Comparison of ENCODE assay signal across 27 mouse cellular contexts in genomic region chr1:165506303-165506702, GRCm38 (mm10). TPM values are rescaled to one million over a fixed set of nuclear protein-coding genes. Genes with fewer than 3 reads are reported as not detected.
DNase-seq lines count a peak whose midpoint lies in the region; ATAC-seq and TF ChIP-seq lines count a peak whose summit lies in the region.
"Had no signal": no experiment of that assay in that cellular context is flagged by ENCODE, and none has a peak within 500 bp of the region (broad histone marks: within the 10 kb centered on the region; RNA-seq: fewer than 3 reads in every experiment).

No protein-coding gene starts in this region.

- TF ChIP-seq EP300 in liver, postnatal 0 days (IDR thresholded peaks at IDR 0.05; ENCODE audit: low read depth), result no peak

- no peak overlapping the region for H3K9ac ChIP-seq in liver, postnatal 0 days (replicated peaks)
- H3K9ac ChIP-seq: embryonic facial prominence, embryonic 12.5 days; embryonic facial prominence, embryonic 15.5 days; forebrain, postnatal 0 days; hindbrain, embryonic 12.5 days; hindbrain, embryonic 15.5 days had no signal

- no peak for TF ChIP-seq CTCF in liver, postnatal 0 days (IDR thresholded peaks at IDR 0.05; ENCODE audit: low read depth)

- H3K36me3 ChIP-seq in heart, embryonic 10.5 days, result no peaks in the 10 kb centered on the region
- H3K36me3 ChIP-seq in liver, postnatal 0 days (replicated peaks; ENCODE audit: insufficient read depth, low read length), result no peaks in the 10 kb centered on the region
- H3K36me3 ChIP-seq: embryonic facial prominence, embryonic 12.5 days; embryonic facial prominence, embryonic 15.5 days; hindbrain, embryonic 12.5 days; hindbrain, embryonic 15.5 days had no signal

- no peak overlapping the region for H3K4me3 ChIP-seq in heart, embryonic 10.5 days
- no peak overlapping the region for H3K4me3 ChIP-seq in liver, postnatal 0 days (ENCODE audit: low read depth, low read length)
- H3K4me3 ChIP-seq: embryonic facial prominence, embryonic 12.5 days; embryonic facial prominence, embryonic 15.5 days; gastrocnemius, adult 2 months; heart, adult 2 months; hindbrain, embryonic 12.5 days; hindbrain, embryonic 15.5 days had no signal

- DNase-seq in heart, adult 11 months, result peak; percentile 59
- DNase-seq in heart, embryonic 10.5 days (ENCODE audit: low spot score), result no peak
- peak; percentile 26 for DNase-seq in liver, postnatal 0 days
- DNase-seq in liver, result no peak
- DNase-seq in cerebellum, adult 11-12 months, result no peak
- DNase-seq in cerebellum, postnatal 4 days (ENCODE audit: low spot score in 2 of 2), result no peak
- DNase-seq: adrenal gland, adult 2 months; cerebellum, adult 18-20 months; cerebellum, adult 9-10 months; cerebellum, postnatal 14 days; forebrain, postnatal 0 days; gastrocnemius, adult 2 months; gastrocnemius, postnatal 14 days; heart, adult 2 months had no signal

- no peaks in the 10 kb centered on the region for H3K27me3 ChIP-seq in heart, embryonic 10.5 days (ENCODE audit: insufficient read depth, poor library complexity, severe bottlenecking)
- H3K27me3 ChIP-seq in liver, postnatal 0 days (ENCODE audit: insufficient read depth, low read length), result no peaks in the 10 kb centered on the region
- H3K27me3 ChIP-seq: embryonic facial prominence, embryonic 12.5 days; embryonic facial prominence, embryonic 15.5 days; hindbrain, embryonic 12.5 days; hindbrain, embryonic 15.5 days had no signal

- H3K27ac ChIP-seq in heart, embryonic 10.5 days, result no peak overlapping the region
- no peak overlapping the region for H3K27ac ChIP-seq in liver, postnatal 0 days (ENCODE audit: low read depth)
- H3K27ac ChIP-seq: embryonic facial prominence, embryonic 12.5 days; embryonic facial prominence, embryonic 15.5 days; gastrocnemius, adult 2 months; heart, adult 2 months; hindbrain, embryonic 12.5 days; hindbrain, embryonic 15.5 days had no signal

- ATAC-seq in liver, postnatal 0 days, result peak; percentile 42; the same call in 1 of the 2 replicates
- ATAC-seq in granulocyte monocyte progenitor cell, adult 5-6 weeks (replicated peaks; ENCODE audit: poor library complexity, severe bottlenecking), result peak; percentile 72
- ATAC-seq: CD4-positive, CD25-positive, alpha-beta regulatory T cell, adult 4 months; forebrain, embryonic 14.5 days; forebrain, postnatal 0 days had no signal

- H3K4me2 ChIP-seq in liver, postnatal 0 days (ENCODE audit: low read depth, low read length), result no peak overlapping the region
- H3K4me2 ChIP-seq: embryonic facial prominence, embryonic 12.5 days; embryonic facial prominence, embryonic 15.5 days; heart, embryonic 11.5 days; hindbrain, embryonic 12.5 days; hindbrain, embryonic 15.5 days had no signal

- 79% methylated on average over 6 of the region's 6 CpGs for WGBS in heart, embryonic 10.5 days
- WGBS in liver, postnatal 0 days (ENCODE audit: insufficient replicate concordance), result 40% methylated on average over 6 of the region's 6 CpGs

- H3K4me1 ChIP-seq in heart, embryonic 10.5 days, result peaks cover 10% of the 10 kb centered on the region
- peaks cover 4% of the 10 kb centered on the region; the same call in 1 of the 2 replicates for H3K4me1 ChIP-seq in liver, postnatal 0 days (ENCODE audit: insufficient read depth)
- H3K4me1 ChIP-seq: embryonic facial prominence, embryonic 15.5 days; hindbrain, embryonic 12.5 days; hindbrain, embryonic 15.5 days had no signal

- no peaks in the 10 kb centered on the region for H3K9me3 ChIP-seq in heart, embryonic 10.5 days
- H3K9me3 ChIP-seq in liver, postnatal 0 days (ENCODE audit: low read length), result no peaks in the 10 kb centered on the region
- H3K9me3 ChIP-seq: embryonic facial prominence, embryonic 12.5 days; embryonic facial prominence, embryonic 15.5 days; hindbrain, embryonic 12.5 days; hindbrain, embryonic 15.5 days had no signal

RNA-seq across cellular contexts. Expression of gene Adcy10, which starts 21.3 kb away (rescaled TPM):
- not detected in 2 replicates for polyA plus RNA-seq in heart, embryonic 10.5 days (2016; fragmentation: Nextera tagmentation; extraction: Ambion mirVana)
- polyA plus RNA-seq in liver, postnatal 0 days (2015; fragmentation: Nextera tagmentation; extraction: Ambion mirVana), result 0.08 and 0.19 TPM in 2 replicates
- 0.21 TPM in 1 of 2 replicates, not detected in the other for total RNA-seq in granulocyte monocyte progenitor cell, adult 5-6 weeks (2014; fragmentation: Nextera tagmentation)
- 0.93 TPM in 1 of 2 replicates, not detected in the other for total RNA-seq in granulocyte monocyte progenitor cell, adult 5-6 weeks (2017)
- total RNA-seq: common myeloid progenitor, adult 5-6 weeks; forebrain, postnatal 0 days; gastrocnemius, adult 2 months; gastrocnemius, postnatal 14 days; hematopoietic stem cell, adult 5-6 weeks; MEL had no signal
- polyA plus RNA-seq: C2C12; embryonic facial prominence, embryonic 15.5 days; heart, embryonic 11.5 days; heart, postnatal 0 days had no signal

RNA-seq across cellular contexts. Expression of gene Mpc2, which starts 45.9 kb away (rescaled TPM):
- polyA plus RNA-seq in heart, embryonic 10.5 days (2016; fragmentation: Nextera tagmentation; extraction: Ambion mirVana), result 145 and 179 TPM in 2 replicates
- 858 and 927 TPM in 2 replicates for polyA plus RNA-seq in liver, postnatal 0 days (2015; fragmentation: Nextera tagmentation; extraction: Ambion mirVana)
- 106 and 109 TPM in 2 replicates for total RNA-seq in granulocyte monocyte progenitor cell, adult 5-6 weeks (2014; fragmentation: Nextera tagmentation)
- total RNA-seq in granulocyte monocyte progenitor cell, adult 5-6 weeks (2017), result 107 and 114 TPM in 2 replicates

RNA-seq across cellular contexts. Expression of gene Dcaf6, which starts 46.0 kb away (rescaled TPM):
- 8.7 and 11.8 TPM in 2 replicates for polyA plus RNA-seq in heart, embryonic 10.5 days (2016; fragmentation: Nextera tagmentation; extraction: Ambion mirVana)
- 17.0 and 17.4 TPM in 2 replicates for polyA plus RNA-seq in liver, postnatal 0 days (2015; fragmentation: Nextera tagmentation; extraction: Ambion mirVana)
- 5.9 and 6.6 TPM in 2 replicates for total RNA-seq in granulocyte monocyte progenitor cell, adult 5-6 weeks (2014; fragmentation: Nextera tagmentation)
- total RNA-seq in granulocyte monocyte progenitor cell, adult 5-6 weeks (2017), result 7.8 and 8.7 TPM in 2 replicates

Comparison
In these comparisons a context has a peak if more than half of its experiments do, and no peak if none do; other contexts are left out.
1. DNase-seq: peak in heart, adult 11 months (single experiment) and liver, postnatal 0 days (single experiment); none in heart, embryonic 10.5 days (single experiment), liver (single experiment), cerebellum, adult 11-12 months (single experiment) and cerebellum, postnatal 4 days (0 of 2).